Mouse (Mus musculus) retina, embryonic 14.5 days (tissue): ENCODE data around the gene Adgrg2.

Experiments used
- DNase-seq: peaks from one replicate; pipeline ENCODE4 v3.0.0-alpha.2; 2015; ENCODE audit warnings: low spot score

Gene Adgrg2

DNA sequence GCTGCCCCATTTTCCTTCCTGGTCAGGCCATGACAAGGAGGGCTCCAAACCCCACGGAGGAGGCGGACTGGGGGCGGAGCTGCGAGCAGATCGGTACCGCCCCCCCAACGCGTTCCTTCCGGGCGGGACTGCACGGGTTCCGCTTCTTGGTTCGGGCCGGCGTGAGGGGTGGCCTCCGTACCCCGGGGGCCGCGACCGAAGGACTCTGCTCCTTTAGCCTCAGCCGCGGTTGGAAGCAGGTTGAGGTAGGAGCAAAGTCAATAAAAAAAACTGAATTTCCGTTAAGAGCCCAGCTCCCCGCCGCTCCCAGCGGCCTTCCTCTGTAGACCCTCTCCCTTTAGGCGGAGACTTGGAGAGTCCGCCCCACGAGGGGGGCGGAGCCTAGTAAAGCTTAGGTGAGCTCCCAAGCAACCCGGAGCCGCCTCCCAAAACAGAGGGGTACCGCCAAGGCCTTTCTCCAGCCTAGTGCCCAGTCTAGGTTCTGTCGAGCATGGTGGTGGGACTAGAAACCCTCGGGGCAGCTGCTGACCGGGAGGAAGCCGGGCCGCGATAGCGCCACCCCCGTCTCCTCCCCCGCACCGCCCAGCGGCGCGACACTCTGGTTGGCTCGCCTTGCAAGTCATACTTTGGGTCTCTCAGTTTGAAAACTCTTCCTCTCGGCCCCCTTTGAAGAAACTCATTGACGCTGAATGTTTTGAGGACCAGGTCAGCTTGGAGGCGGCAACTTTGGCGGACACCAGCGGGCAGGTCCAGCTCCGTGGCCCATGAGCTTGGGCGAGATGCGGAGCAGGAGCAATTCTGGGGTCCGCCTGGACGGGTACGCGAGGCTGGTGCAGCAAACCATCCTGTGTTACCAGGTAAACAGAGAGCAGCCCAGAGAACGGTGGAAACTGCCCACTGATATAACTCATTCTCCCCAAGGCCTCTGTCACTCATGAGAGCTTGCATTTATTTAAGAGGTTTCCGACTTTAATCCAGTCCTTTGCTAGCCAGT is 111.9 kb downstream of the Adgrg2 start, which contains the start of gene Phka2:
TSS of gene Phka2 (plus strand) at position 119 of the 994 bp plus-strand sequence.
- peak; percentile 77 for DNase-seq

GRCm38 (mm10) chrX:160509046-160509445 is 118.6 kb downstream of the Adgrg2 start:
- no peak for DNase-seq

- DNase-seq = no peak
Observed at GRCm38 (mm10) chrX:160510197-160510596, 119.7 kb downstream of the Adgrg2 start.

- DNase-seq = no peak
Observed at GRCm38 (mm10) chrX:160516027-160516426, 125.5 kb downstream of the Adgrg2 start.

DNA sequence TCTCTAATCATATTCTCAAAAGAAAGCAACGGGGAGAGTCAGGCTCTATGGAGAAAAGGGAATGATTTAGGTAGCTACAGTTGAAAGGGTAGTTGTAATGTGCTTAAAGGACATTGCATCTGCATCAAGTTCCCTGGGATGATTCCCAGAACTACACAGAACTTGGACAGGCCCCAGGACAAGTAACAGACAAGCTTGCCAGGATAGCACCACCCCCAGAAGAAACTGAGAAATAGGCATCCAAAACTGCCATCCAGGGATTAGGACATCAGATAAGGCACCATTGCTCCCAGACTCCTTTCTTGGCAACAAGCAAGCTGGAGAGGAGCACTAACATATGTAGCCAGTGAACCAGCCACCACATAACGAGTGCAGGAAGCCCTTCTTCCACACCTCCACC is 152.3 kb downstream of the Adgrg2 start:
- DNase-seq = no peak
